ENCODE assay signal across 12 mouse cellular contexts in genomic region chr1:155216844-155217243, GRCm38 (mm10). TPM values are rescaled to one million over a fixed set of nuclear protein-coding genes. Genes with fewer than 3 reads are reported as not detected.
DNase-seq lines count a peak whose midpoint lies in the region; ATAC-seq and TF ChIP-seq lines count a peak whose summit lies in the region.
"Had no signal": no experiment of that assay in that cellular context is flagged by ENCODE, and none has a peak within 500 bp of the region (broad histone marks: within the 10 kb centered on the region; RNA-seq: fewer than 3 reads in every experiment).

No protein-coding gene starts in this region.

- no peak overlapping the region for H3K4me3 ChIP-seq in kidney, adult 2 months (ENCODE audit: insufficient read depth, low read depth, low read length)
- H3K4me3 ChIP-seq in stomach, embryonic 14.5 days (ENCODE audit: low read depth, low read length), result no peak overlapping the region
- H3K4me3 ChIP-seq in stomach, postnatal 0 days (ENCODE audit: low read depth, low read length), result no peak overlapping the region
- no peak overlapping the region for H3K4me3 ChIP-seq in embryonic fibroblast, embryonic 13.5 days (ENCODE audit: insufficient read depth, low read length)
- H3K4me3 ChIP-seq in neural tube, embryonic 15.5 days (replicated peaks), result no peak overlapping the region

- H3K4me1 ChIP-seq in kidney, adult 2 months (ENCODE audit: control insufficient read depth, insufficient read depth, low read length), result peaks cover 34% of the 10 kb centered on the region; the same call in 1 of the 2 replicates
- peaks cover 22% of the 10 kb centered on the region for H3K4me1 ChIP-seq in stomach, embryonic 14.5 days (ENCODE audit: control insufficient read depth, insufficient read depth, low read length)
- H3K4me1 ChIP-seq in stomach, postnatal 0 days (replicated peaks; ENCODE audit: control insufficient read depth, insufficient read depth), result peaks cover 13% of the 10 kb centered on the region
- peaks cover 38% of the 10 kb centered on the region for H3K4me1 ChIP-seq in embryonic fibroblast, embryonic 13.5 days (ENCODE audit: control insufficient read depth, insufficient read depth, low read length)
- H3K4me1 ChIP-seq in neural tube, embryonic 15.5 days, result peaks cover 45% of the 10 kb centered on the region

- whole genome bisulfite sequencing in kidney, adult 2 months, result 51% methylated on average over 6 of the region's 6 CpGs
- 43% methylated on average over 6 of the region's 6 CpGs for WGBS in stomach, embryonic 14.5 days
- 42% methylated on average over 6 of the region's 6 CpGs for WGBS in stomach, postnatal 0 days
- WGBS in neural tube, embryonic 15.5 days, result 58% methylated on average over 6 of the region's 6 CpGs

- no peak for DNase-seq in kidney, adult 2 months
- DNase-seq in kidney, postnatal 25 days, result no peak
- DNase-seq in stomach, postnatal 0 days (ENCODE audit: low spot score), result no peak
- no peak for DNase-seq in ovary, postnatal 10 days (ENCODE audit: low spot score)
- DNase-seq: forebrain, postnatal 0 days; left cerebral cortex, postnatal 4 days; lung, adult 18-20 months; retina, postnatal 1 day; thymus, adult 18-20 months had no signal

- H3K27ac ChIP-seq in kidney, adult 2 months (ENCODE audit: insufficient read depth, low read depth, low read length), result peak overlapping the region; percentile 26
- H3K27ac ChIP-seq in stomach, embryonic 14.5 days (ENCODE audit: low read length), result 0 out of 2 replicates have a peak overlapping the region, but pooled peaks have one; percentile 6
- no peak overlapping the region for H3K27ac ChIP-seq in stomach, postnatal 0 days (replicated peaks)
- H3K27ac ChIP-seq in embryonic fibroblast, embryonic 13.5 days (ENCODE audit: insufficient read depth, low read length), result peak overlapping the region; percentile 90
- no peak overlapping the region for H3K27ac ChIP-seq in neural tube, embryonic 15.5 days (replicated peaks)

- H3K27me3 ChIP-seq in kidney, adult 2 months (replicated peaks; ENCODE audit: control insufficient read depth, insufficient read depth, low read length), result no peaks in the 10 kb centered on the region
- H3K27me3 ChIP-seq in stomach, embryonic 14.5 days (ENCODE audit: control insufficient read depth, insufficient read depth, low read length), result no peaks in the 10 kb centered on the region
- H3K27me3 ChIP-seq in stomach, postnatal 0 days (ENCODE audit: control insufficient read depth, insufficient read depth, low read length), result no peaks in the 10 kb centered on the region
- no peaks in the 10 kb centered on the region for H3K27me3 ChIP-seq in neural tube, embryonic 15.5 days (replicated peaks)

- TF ChIP-seq EP300 in stomach, postnatal 0 days (optimal IDR thresholded peaks at IDR 0.05), result no peak

- H3K4me2 ChIP-seq in stomach, embryonic 14.5 days (replicated peaks; ENCODE audit: low read depth, low read length), result no peak overlapping the region
- no peak overlapping the region for H3K4me2 ChIP-seq in stomach, postnatal 0 days (replicated peaks; ENCODE audit: low read depth)
- H3K4me2 ChIP-seq in neural tube, embryonic 15.5 days, result no peak overlapping the region

- no peak for ATAC-seq in stomach, embryonic 14.5 days (ENCODE audit: insufficient number of reproducible peaks, insufficient read depth, low FRiP score, low read depth)
- no peak for ATAC-seq in stomach, postnatal 0 days (ENCODE audit: low FRiP score, low TSS enrichment)
- no peak for ATAC-seq in neural tube, embryonic 15.5 days (ENCODE audit: low FRiP score)
- ATAC-seq: forebrain, postnatal 0 days had no signal

- peaks cover 2% of the 10 kb centered on the region; the same call in 1 of the 2 replicates for H3K36me3 ChIP-seq in kidney, adult 2 months (ENCODE audit: control insufficient read depth, insufficient read depth, low read length)
- no peaks in the 10 kb centered on the region; the same call in 1 of the 2 replicates for H3K36me3 ChIP-seq in stomach, embryonic 14.5 days (ENCODE audit: control insufficient read depth, insufficient read depth, low read length)
- no peaks in the 10 kb centered on the region for H3K36me3 ChIP-seq in stomach, postnatal 0 days (ENCODE audit: control insufficient read depth, insufficient read depth, low read length)
- H3K36me3 ChIP-seq in neural tube, embryonic 15.5 days, result no peaks in the 10 kb centered on the region

- H3K9ac ChIP-seq in stomach, embryonic 14.5 days (replicated peaks; ENCODE audit: low read depth, low read length), result no peak overlapping the region
- no peak overlapping the region for H3K9ac ChIP-seq in stomach, postnatal 0 days (ENCODE audit: low read length)
- H3K9ac ChIP-seq in neural tube, embryonic 15.5 days (replicated peaks), result peak overlapping the region; percentile 15; the same call in 1 of the 2 replicates
- H3K9ac ChIP-seq: forebrain, postnatal 0 days had no signal

- TF ChIP-seq CTCF in kidney, adult 2 months (conservative IDR thresholded peaks at IDR 0.05; ENCODE audit: insufficient read depth, insufficient read length, low read depth, low read length), result no peak
- TF ChIP-seq CTCF in stomach, postnatal 0 days (IDR thresholded peaks at IDR 0.05; ENCODE audit: low read depth), result no peak
- no peak for TF ChIP-seq CTCF in embryonic fibroblast, embryonic 13.5 days (IDR thresholded peaks at IDR 0.05; ENCODE audit: borderline replicate concordance, insufficient read depth, low read length)

- no peaks in the 10 kb centered on the region for H3K9me3 ChIP-seq in stomach, embryonic 14.5 days (ENCODE audit: control insufficient read depth, low read depth, low read length)
- no peaks in the 10 kb centered on the region for H3K9me3 ChIP-seq in stomach, postnatal 0 days (ENCODE audit: control insufficient read depth, low read length)
- H3K9me3 ChIP-seq in neural tube, embryonic 15.5 days (replicated peaks), result no peaks in the 10 kb centered on the region

- TF ChIP-seq POLR2A in kidney, adult 2 months (IDR thresholded peaks at IDR 0.05; ENCODE audit: low read depth, low read length), result no peak
- no peak for TF ChIP-seq POLR2A in embryonic fibroblast, embryonic 13.5 days (IDR thresholded peaks at IDR 0.05; ENCODE audit: low read depth, low read length)

RNA-seq across cellular contexts. Expression of gene BC034090, which starts 27.4 kb away (rescaled TPM):
- 92.2 and 98.3 TPM in 2 replicates for polyA plus RNA-seq in kidney, adult 2 months (2012; rRNA removed)
- polyA plus RNA-seq in stomach, embryonic 14.5 days (2014; fragmentation: Nextera tagmentation; extraction: Ambion mirVana), result 3.3 and 3.8 TPM in 2 replicates
- polyA plus RNA-seq in stomach, postnatal 0 days (2015; fragmentation: Nextera tagmentation; extraction: Ambion mirVana), result 1.6 TPM in 2 replicates
- 21.4 and 25.1 TPM in 2 replicates for polyA plus RNA-seq in embryonic fibroblast, embryonic 13.5 days (2011; ENCODE audit: insufficient read length, low read depth, missing spikeins)
- polyA plus RNA-seq in neural tube, embryonic 15.5 days (2015; fragmentation: Nextera tagmentation; extraction: Ambion mirVana), result 3.0 and 4.1 TPM in 2 replicates

RNA-seq across cellular contexts. Expression of gene Stx6, which starts 58.3 kb away (rescaled TPM):
- 38.9 and 42.6 TPM in 2 replicates for polyA plus RNA-seq in kidney, adult 2 months (2012; rRNA removed)
- 80.1 and 81.7 TPM in 2 replicates for polyA plus RNA-seq in stomach, embryonic 14.5 days (2014; fragmentation: Nextera tagmentation; extraction: Ambion mirVana)
- polyA plus RNA-seq in stomach, postnatal 0 days (2015; fragmentation: Nextera tagmentation; extraction: Ambion mirVana), result 36.6 and 39.0 TPM in 2 replicates
- 54.3 and 58.8 TPM in 2 replicates for polyA plus RNA-seq in embryonic fibroblast, embryonic 13.5 days (2011; ENCODE audit: insufficient read length, low read depth, missing spikeins)
- polyA plus RNA-seq in neural tube, embryonic 15.5 days (2015; fragmentation: Nextera tagmentation; extraction: Ambion mirVana), result 92.6 and 102 TPM in 2 replicates

Comparison
In these comparisons a context has a peak if more than half of its experiments do, and no peak if none do; other contexts are left out.
1. H3K27ac ChIP-seq: peak in kidney, adult 2 months (single experiment), stomach, embryonic 14.5 days (single experiment) and embryonic fibroblast, embryonic 13.5 days (single experiment); none in stomach, postnatal 0 days (single experiment) and neural tube, embryonic 15.5 days (single experiment).